Mouse (Mus musculus): ENCODE results near the gene Zfp961. TPM values are rescaled to one million over a fixed set of nuclear protein-coding genes. Genes with fewer than 3 reads are reported as not detected.
"Not testable (repeated sequence)": the region's sequence is repeated elsewhere in the genome, so short reads cannot be mapped to it uniquely, and the experiment has no call there.

The Zfp961 gene
- polyA plus RNA-seq, 1 experiment from 2014 or later: 20.6 TPM

DNA sequence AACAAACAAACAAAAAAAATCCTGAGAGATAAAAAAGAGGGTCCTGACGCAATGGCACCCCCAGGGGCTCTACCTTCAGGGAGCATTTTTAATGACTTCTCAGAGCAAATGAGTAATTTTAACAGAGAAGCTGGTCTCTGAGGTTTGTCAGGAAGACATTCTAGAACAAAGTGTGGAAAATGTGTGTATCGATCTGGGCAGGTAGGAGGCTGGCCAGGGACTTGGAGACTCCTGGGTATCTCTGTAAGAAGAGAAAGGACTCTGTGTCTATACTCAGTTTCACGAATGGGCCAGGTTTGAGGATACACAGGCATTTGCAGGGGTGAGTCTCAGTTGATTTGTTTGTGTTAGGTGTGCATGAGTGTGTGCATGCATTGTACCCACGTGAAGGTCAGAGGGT lies 90.1 kb downstream of the Zfp961 start, which contains the start of gene Olfr372:
Olfr372 (plus strand) TSS at position 301 of the 400 bp plus-strand sequence.
- not testable (repeated sequence) for H3K4me1 ChIP-seq; ATAC-seq (ENCODE audit: low FRiP score, low read depth); H3K36me3 ChIP-seq; H3K9me3 ChIP-seq; H3K27me3 ChIP-seq; H3K4me2 ChIP-seq (replicated peaks); H3K9ac ChIP-seq (replicated peaks); H3K4me3 ChIP-seq; H3K27ac ChIP-seq (replicated peaks)
- WGBS: 79% methylated on average over 4 of the region's 4 CpGs

GRCm38 (mm10) chr8:72042493-72042892 lies 91.7 kb downstream of the Zfp961 start:
- H3K4me3 ChIP-seq: no peak overlapping the region
- no peak overlapping the region for H3K4me2 ChIP-seq (replicated peaks)
- no peak for ATAC-seq (ENCODE audit: low FRiP score, low read depth)
- H3K36me3 ChIP-seq: no peaks in the 10 kb centered on the region
- H3K9me3 ChIP-seq: no peaks in the 10 kb centered on the region
- no peaks in the 10 kb centered on the region for H3K27me3 ChIP-seq
- WGBS: 88% methylated on average over 1 of the region's 1 CpGs
- no peak overlapping the region for H3K9ac ChIP-seq (replicated peaks)
- H3K27ac ChIP-seq (replicated peaks): no peak overlapping the region
- no peaks in the 10 kb centered on the region for H3K4me1 ChIP-seq

Other genes starting within 250 kb of the Zfp961 start
- gene B3gnt3, start 249.2 kb upstream of the Zfp961 start, polyA plus RNA-seq (2016; fragmentation: Nextera tagmentation; extraction: Ambion mirVana): 0.55 and 0.66 TPM in 2 replicates
- 39.2 and 43.7 TPM in 2 replicates for gene Fcho1, start 225.3 kb upstream of the Zfp961 start, polyA plus RNA-seq (2016; fragmentation: Nextera tagmentation; extraction: Ambion mirVana)
- 8.6 and 8.8 TPM in 2 replicates for gene Zfp709, start 69.0 kb upstream of the Zfp961 start, polyA plus RNA-seq (2016; fragmentation: Nextera tagmentation; extraction: Ambion mirVana)
- 14.7 and 15.1 TPM in 2 replicates for gene Zfp882, start 42.4 kb upstream of the Zfp961 start, polyA plus RNA-seq (2016; fragmentation: Nextera tagmentation; extraction: Ambion mirVana)
- gene Zfp617, start 42.4 kb upstream of the Zfp961 start, polyA plus RNA-seq (2016; fragmentation: Nextera tagmentation; extraction: Ambion mirVana): 37.5 and 40.6 TPM in 2 replicates
- gene Cyp4f18, start 58.6 kb downstream of the Zfp961 start, polyA plus RNA-seq (2016; fragmentation: Nextera tagmentation; extraction: Ambion mirVana): 0.63 and 1.2 TPM in 2 replicates
- gene Olfr372, start 90.2 kb downstream of the Zfp961 start, polyA plus RNA-seq (2016; fragmentation: Nextera tagmentation; extraction: Ambion mirVana): not detected in 2 replicates
- not detected in 2 replicates for gene Olfr373, start 132.1 kb downstream of the Zfp961 start, polyA plus RNA-seq (2016; fragmentation: Nextera tagmentation; extraction: Ambion mirVana)
- not detected in 2 replicates for gene Olfr374, start 156.0 kb downstream of the Zfp961 start, polyA plus RNA-seq (2016; fragmentation: Nextera tagmentation; extraction: Ambion mirVana)
- 415 and 450 TPM in 2 replicates for gene Tpm4, start 183.9 kb downstream of the Zfp961 start, polyA plus RNA-seq (2016; fragmentation: Nextera tagmentation; extraction: Ambion mirVana)
- gene Rab8a, start 210.2 kb downstream of the Zfp961 start, polyA plus RNA-seq (2016; fragmentation: Nextera tagmentation; extraction: Ambion mirVana): 113 and 122 TPM in 2 replicates
- not detected in 2 replicates for gene Hsh2d, start 238.6 kb downstream of the Zfp961 start, polyA plus RNA-seq (2016; fragmentation: Nextera tagmentation; extraction: Ambion mirVana)

Measured in midbrain, embryonic 12.5 days (tissue).